Mouse (Mus musculus): Measurements from ENCODE around the gene Nup210.
"Not testable (repeated sequence)": the region's sequence is repeated elsewhere in the genome, so short reads cannot be mapped to it uniquely, and the experiment has no call there.

Gene Nup210

GRCm38 (mm10) chr6:91104765-91105399 is 11.7 kb downstream of the Nup210 start:
- DNase-seq (ENCODE audit: low read depth), result no peak

- not testable (repeated sequence) for DNase-seq (ENCODE audit: low read depth)
These were observed 13.2 kb downstream of the Nup210 start for GRCm38 (mm10) chr6:91103421-91103820.

GRCm38 (mm10) chr6:91100621-91101020 is 16.0 kb downstream of the Nup210 start:
- no peak for DNase-seq (ENCODE audit: low read depth)

- no peak for DNase-seq (ENCODE audit: low read depth)
These were observed 18.8 kb downstream of the Nup210 start for GRCm38 (mm10) chr6:91097879-91098278.

- DNase-seq (ENCODE audit: low read depth), result no peak
These were observed 21.5 kb downstream of the Nup210 start for GRCm38 (mm10) chr6:91095072-91095601.

- no peak for DNase-seq (ENCODE audit: low read depth)
These were observed 24.3 kb downstream of the Nup210 start for GRCm38 (mm10) chr6:91092216-91092899.

- no peak for DNase-seq (ENCODE audit: low read depth)
These were observed 31.3 kb downstream of the Nup210 start for GRCm38 (mm10) chr6:91085114-91085892.

GRCm38 (mm10) chr6:91080033-91080432 is 36.6 kb downstream of the Nup210 start:
- DNase-seq (ENCODE audit: low read depth), result no peak

GRCm38 (mm10) chr6:91076249-91076648 is 40.4 kb downstream of the Nup210 start:
- DNase-seq (ENCODE audit: low read depth), result no peak

- no peak for DNase-seq (ENCODE audit: low read depth)
These were observed 48.1 kb downstream of the Nup210 start for GRCm38 (mm10) chr6:91068511-91068910.

GRCm38 (mm10) chr6:91067048-91067447 is 49.6 kb downstream of the Nup210 start:
- DNase-seq (ENCODE audit: low read depth), result no peak

- DNase-seq (ENCODE audit: low read depth), result no peak
These were observed 55.3 kb downstream of the Nup210 start for GRCm38 (mm10) chr6:91061296-91061695.

- DNase-seq (ENCODE audit: low read depth), result peak; percentile 14
These were observed 56.9 kb downstream of the Nup210 start for GRCm38 (mm10) chr6:91059711-91060110.

- no peak for DNase-seq (ENCODE audit: low read depth)
These were observed 58.6 kb downstream of the Nup210 start for GRCm38 (mm10) chr6:91057989-91058388.

GRCm38 (mm10) chr6:91056348-91056747 is 60.3 kb downstream of the Nup210 start:
- DNase-seq (ENCODE audit: low read depth), result no peak

GRCm38 (mm10) chr6:91052572-91052971 is 64.1 kb downstream of the Nup210 start:
- no peak for DNase-seq (ENCODE audit: low read depth)

- no peak for DNase-seq (ENCODE audit: low read depth)
These were observed 68.6 kb downstream of the Nup210 start for GRCm38 (mm10) chr6:91048019-91048418.

GRCm38 (mm10) chr6:91047434-91047833 is 69.2 kb downstream of the Nup210 start:
- no peak for DNase-seq (ENCODE audit: low read depth)

GRCm38 (mm10) chr6:91046184-91046583 is 70.4 kb downstream of the Nup210 start:
- DNase-seq (ENCODE audit: low read depth), result no peak

- DNase-seq (ENCODE audit: low read depth), result no peak
These were observed 71.8 kb downstream of the Nup210 start for GRCm38 (mm10) chr6:91044628-91045331.

- DNase-seq (ENCODE audit: low read depth), result no peak
These were observed 75.3 kb downstream of the Nup210 start for GRCm38 (mm10) chr6:91041287-91041686.

GRCm38 (mm10) chr6:91028256-91028655 is 88.4 kb downstream of the Nup210 start:
- no peak for DNase-seq (ENCODE audit: low read depth)
